Mouse (Mus musculus): Measurements from ENCODE around the gene Ttc12.

The Ttc12 gene

DNA sequence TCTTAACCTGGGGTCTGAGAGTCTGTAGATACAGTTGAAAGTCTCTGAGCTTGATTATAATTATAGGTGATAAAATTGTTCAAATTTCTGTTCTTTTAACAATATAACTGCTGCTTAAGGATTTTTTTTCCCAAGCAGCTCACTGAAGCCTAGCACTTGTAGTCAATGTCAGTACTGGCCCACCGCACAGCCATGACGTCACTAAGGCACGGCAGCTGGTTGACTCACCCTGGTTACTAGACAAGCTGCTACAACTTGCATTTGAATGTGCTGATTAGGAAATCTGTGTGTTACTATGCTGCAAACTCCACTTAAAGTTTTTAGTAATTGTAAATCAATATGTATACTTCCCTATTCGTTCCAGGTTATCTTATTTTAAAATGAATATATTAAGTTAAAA is 4.6 kb upstream of the Ttc12 start:
- DNase-seq (ENCODE audit: low spot score in 2 of 2) = no peak

DNA sequence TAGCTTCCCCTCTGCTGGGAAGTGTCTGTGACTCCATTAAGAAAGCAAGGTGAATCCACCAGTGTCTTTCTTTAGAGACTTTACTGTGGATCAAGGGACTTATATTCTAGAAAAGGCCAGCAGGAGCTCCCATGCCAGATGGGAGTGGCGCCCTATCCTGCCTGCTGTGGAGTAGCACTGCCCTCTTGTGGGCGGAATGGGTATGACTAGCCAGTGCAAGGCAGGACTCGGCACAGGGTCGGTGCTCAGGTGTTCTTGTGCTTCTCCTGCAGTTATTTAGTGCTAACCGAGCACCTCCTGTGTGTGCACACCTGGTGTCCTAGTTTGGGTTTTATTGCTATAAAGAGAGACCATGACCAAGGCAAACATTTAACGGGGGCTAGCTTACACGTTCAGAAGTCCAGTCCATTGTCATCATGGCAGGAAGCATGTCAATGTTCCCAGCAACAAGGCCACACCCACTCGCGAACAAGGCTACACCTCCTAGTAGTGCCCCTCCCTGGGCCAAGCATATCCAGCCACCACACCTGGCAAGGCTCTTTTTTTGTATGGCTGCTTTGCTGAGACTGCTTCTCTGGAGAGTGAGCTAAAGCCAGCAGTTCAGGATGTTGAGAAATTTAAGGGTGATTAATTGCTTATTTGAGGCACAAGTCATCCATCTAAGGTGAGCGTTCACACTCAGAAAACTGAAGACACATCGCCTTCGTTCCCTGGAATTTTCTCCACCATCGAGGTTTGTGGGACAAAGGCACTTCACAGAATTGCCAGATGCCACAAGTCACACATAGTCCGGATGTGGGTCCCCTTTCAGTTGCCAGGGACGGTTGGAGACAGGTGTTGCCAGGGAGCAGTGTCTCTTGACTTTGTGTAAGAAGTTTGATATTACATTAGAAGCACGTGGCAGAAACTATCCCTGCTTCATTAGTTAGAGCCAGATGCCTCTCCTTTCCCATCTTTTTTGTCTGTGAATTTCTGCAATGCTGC is 3.2 kb upstream of the Ttc12 start:
- DNase-seq (ENCODE audit: low spot score in 2 of 2) = peak; percentile 53

DNA sequence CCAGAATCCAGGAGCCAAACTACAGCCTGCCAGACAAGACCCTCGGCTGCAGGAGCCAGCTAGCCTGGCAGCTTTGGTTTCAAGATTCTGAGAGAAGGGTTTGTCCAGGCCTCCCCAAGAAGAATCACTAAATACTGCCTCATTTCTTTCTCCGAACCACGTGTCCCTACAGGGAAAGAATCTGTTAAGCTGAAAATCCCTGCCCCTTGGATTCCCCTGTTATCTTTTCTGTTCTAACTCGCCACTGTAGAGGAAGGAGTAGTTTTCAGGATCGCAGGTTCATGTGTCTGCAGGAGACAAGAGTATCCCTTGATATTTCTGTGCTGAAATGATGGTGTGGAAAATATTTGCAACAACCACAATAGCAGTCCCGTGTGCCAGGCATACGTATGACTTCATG is 2.2 kb upstream of the Ttc12 start:
- no peak for DNase-seq (ENCODE audit: low spot score in 2 of 2)

DNA sequence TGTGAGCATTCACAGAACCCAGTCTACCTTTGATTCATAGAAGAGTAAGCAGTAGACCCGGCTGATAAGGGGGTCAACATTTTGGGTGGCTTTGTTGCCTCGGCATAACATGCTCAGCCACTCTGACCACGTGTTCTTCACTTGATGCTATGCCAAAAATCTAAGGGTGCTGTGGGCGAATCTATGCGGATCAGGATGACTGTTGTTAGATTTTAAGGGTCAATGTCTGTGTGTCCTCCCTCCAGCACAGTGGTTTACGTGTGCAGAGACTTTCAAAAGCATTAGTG is 1.6 kb upstream of the Ttc12 start:
- DNase-seq (ENCODE audit: low spot score in 2 of 2) = no peak

DNA sequence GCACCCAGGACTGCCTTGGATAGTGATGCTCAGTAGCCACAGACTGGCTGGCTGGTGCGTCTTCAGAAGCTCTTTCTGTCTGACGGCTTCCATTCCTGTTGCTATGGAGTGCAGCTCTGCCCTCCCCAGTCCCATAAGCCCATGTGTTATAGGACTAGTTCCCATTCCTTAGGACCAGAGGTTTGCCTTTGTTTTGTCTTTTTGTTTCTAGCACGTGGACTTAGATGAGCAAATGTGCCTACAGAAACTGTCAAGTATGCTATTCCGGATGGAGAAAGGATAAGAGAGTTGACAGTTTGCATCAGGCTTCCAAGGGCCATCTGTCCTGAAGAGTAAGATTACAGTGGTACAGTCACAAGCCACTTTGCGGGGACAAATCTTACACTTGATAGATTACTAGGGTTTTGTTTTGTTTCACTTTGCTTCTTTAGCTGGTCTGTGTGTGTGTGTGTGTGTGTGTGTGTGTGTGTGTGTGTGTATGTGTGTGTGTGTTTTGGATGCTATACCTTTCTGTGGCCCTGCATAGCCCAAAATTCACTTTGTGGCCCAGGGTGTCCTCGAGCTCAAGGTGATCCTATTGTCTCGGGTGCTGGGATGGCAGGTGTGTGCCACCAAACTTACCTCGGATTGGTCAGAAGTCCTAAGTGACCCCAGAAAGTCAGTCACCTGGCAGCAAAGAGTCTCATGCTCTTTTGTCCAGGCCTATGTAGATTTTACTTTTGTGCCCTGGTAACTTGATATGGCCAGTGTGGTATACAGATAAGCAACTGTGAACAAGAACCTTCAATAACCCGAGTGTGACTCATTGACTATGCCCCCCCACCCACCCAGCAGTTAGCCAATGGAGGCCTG is 1.0 kb upstream of the Ttc12 start:
- no peak for DNase-seq (ENCODE audit: low spot score in 2 of 2)

DNA sequence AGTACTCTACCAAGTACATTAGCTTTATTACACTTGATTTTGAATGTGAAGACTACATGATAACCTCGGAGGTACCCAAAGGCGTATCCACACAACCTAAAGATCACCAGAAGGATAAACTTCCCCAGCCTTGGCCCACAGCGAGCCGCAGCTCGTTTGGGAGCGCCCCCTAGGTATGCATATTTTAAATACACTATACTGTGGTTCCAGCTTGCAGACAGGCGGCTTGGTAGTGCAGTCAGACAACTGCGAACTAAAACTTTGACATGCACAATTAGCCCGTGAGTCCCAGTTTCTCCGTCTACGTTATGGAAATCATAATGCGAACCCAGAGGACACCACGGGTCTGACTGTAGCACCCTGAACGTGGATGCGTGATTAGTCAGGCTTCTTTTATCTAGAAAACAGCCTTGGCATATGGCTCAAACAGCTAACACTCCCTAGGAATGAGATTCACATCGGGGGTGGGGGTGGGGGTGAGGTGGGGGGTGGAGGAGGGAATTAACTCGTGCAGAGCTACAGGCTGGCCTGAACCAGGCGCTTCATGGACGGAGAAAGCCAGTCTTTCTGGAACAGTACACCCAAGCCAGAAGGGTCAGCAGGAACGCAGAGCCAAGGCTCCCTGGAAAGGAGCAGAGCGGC is 654 bp downstream of the Ttc12 start:
- no peak for DNase-seq (ENCODE audit: low spot score in 2 of 2)

DNA sequence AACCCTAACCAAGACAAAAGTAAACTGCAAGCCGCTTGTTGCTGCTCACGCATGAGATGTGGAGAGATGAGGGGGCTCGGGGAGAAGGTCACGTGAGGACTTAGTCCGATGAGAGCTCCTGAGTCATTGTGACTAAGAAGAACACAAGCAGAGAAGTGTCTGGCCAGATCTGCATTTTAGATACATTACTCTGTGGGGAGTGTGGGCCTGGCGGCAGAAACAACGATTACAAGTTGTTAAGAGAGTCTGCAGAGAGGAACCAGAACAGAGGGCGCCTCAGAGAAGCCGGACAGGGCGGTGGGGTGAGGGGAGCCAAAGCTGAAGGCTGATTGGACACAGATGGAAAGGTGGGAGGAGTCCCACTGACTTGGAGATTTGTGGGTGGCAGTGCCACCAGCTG is 2.7 kb downstream of the Ttc12 start:
- DNase-seq (ENCODE audit: low spot score in 2 of 2) = no peak

DNA sequence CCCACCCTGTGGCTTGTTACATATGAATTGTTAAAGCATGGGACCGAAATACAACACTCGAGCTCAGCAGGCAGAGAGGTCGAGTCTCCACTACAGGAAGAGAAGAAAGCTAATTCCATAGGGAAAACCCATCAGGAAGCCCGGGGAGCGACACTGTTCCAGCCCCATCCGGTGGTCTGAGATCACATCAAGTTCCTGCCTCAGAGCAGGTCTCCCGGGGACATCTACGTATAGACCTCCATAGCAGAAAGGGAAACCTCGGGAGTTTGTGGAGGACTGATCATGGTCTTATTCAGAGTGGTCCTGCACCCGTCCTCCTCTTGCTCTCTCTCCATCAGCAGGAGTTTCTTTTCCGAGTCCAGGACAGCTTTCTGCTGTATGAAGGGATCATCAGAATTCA is 13.9 kb downstream of the Ttc12 start:
- no peak for DNase-seq (ENCODE audit: low spot score in 2 of 2)

DNA sequence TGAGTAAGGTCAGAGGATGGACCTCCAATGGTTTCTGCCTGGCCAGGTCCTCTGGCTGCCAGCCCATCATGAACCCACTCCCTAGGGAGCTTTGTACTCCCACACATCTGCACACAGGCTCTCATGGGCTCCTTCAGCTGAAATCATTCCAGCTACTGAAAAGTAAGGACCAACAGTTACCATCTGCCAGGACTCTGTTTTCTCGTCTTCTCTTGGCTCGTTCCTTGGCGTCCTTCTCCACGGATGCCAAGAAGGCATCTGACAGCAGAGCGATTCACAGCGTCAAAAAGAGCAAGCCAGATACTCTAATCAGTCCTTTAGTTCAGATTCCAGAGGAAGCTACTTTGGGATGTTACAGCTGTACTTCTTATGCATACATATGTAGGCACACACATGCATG is 15.1 kb downstream of the Ttc12 start:
- DNase-seq (ENCODE audit: low spot score in 2 of 2) = no peak

DNA sequence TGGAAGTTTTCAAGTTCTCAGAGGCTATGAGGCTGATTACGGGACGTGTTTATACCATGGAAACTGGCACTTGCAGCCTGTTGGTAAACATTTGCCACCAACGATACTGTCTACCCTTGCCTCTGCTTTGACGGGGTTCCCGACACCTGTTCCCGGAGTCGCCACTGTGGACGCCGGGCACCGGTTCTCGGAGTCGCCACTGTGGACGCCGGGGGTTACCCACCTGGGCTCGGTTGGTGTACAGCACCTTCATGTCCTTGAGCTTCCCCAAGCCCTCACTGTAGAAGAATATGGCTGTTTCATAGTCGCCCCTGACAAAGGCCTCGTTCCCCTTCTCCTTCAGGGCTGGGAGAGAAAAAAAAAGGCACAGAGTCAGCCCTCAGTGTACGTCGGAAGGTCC is 16.0 kb downstream of the Ttc12 start:
- DNase-seq (ENCODE audit: low spot score in 2 of 2) = no peak

DNA sequence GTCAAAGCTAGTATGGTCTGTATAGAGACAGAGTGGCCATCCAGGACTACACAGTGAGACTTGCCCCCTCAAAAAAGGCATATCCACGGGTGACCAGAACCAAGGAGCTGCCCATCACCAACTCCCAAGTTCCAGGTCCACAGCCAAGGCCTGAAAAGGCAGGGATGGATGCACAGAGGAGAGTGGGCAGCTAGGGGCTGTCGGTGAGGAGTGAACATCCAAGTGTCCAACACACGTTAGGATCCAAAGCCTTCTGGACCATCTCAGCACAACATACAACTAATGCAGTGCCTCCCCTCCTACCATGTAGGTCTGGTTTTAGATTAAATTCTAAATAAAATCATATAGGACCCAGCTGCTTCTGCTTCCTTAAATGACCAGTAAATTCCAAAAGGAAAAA is 29.9 kb downstream of the Ttc12 start:
- no peak for DNase-seq (ENCODE audit: low spot score in 2 of 2)

DNA sequence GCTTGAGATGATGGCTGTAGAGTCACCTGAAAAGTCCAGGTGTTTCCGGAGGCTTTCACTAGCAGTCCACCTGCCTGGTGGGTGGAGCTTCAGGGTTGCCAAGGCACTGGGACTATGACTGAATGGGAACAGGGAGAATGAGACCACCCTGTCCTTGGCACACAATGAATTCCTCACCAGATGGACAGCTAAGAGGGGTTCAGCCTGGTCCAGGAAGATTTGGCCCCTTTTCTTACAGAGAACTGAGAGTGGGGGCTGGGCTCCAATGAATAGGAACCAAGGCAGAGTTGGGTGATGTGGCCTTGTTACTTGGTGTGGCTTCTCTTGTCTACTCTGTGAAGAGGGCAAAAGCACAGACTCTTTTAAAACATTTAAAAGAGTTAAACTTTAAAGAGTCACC is 33.6 kb downstream of the Ttc12 start:
- no peak for DNase-seq (ENCODE audit: low spot score in 2 of 2)

DNA sequence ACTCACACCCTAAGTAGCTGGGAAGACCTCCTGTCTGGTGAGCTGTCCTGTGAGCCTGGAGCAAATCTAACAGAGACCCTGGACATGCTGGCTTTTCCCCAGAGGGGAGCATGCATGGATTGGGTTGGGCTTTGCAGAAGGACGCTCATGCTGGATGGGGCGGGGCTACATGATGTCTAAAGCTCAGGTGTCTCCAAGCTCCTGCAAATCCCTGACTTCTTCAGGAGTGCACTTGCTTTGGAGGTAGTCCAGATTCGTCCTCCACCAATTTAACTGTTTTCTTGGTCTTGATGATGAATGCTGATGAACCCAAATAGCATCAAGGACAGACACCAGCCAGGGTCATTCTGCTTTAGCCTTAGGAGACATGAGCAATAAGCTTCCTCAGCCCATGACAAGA is 35.5 kb downstream of the Ttc12 start:
- no peak for DNase-seq (ENCODE audit: low spot score in 2 of 2)

DNA sequence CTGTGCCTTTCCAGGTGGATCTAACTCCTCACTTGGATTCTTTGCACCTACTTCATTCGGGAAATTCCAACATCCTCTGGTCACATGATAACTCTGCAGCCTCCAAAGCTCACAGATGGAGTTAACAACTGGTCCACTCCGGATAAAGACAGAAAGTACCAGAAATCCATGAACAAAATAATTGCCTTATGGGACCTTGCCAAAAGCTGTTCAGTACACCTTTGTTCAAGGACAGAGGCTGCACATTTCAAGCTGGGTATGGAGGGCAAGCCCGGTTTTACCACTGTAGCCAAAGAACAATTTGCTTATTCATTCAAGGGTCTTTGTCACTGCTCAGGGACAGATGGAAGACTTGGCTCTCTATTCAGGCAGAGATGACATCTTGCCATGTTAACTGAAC is 43.4 kb downstream of the Ttc12 start:
- DNase-seq (ENCODE audit: low spot score in 2 of 2) = no peak

DNA sequence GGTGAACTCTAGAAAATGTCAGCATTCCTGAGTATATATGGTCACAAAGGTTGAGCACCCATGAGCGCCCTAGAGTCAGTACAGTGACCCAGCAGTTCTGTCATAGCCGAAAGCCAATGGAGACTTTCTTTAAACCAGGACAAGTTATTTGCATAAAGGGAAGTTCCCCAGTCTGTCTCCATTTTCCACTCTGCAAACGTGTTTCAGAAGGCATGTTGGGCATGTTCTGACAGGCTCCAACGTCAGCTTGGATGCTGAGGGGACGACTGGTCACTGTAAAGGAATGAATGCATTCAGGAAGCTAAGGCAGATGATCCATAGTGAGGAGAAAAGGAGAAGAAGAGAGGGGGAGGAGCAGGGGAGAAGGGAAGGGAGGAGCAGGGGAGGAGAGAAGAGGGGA is 58.5 kb downstream of the Ttc12 start:
- no peak for DNase-seq (ENCODE audit: low spot score in 2 of 2)

DNA sequence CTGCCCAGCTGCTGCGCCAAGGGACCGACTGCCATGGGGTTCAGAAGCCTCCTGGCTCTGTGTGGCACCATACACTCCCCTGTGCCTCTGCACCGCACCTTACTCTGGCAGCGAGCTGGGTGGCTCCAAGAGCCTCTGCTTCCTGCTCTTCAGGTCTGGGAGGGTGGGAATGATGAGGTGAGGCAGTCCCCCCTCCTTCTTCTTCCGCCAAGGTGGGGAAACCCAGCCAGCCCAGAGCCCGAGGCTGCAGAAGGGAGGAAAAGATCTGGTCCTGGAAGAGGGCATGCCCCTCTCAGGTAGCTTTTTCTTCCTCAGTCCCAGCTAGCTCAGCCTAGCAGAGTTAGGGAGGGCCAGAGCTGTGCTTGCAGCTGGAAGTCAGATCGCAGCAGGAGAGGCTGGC is 59.1 kb downstream of the Ttc12 start, which contains the start of gene Ankk1:
TSS of gene Ankk1 (minus strand) at position 101 of the 400 bp plus-strand sequence.
- DNase-seq (ENCODE audit: low spot score in 2 of 2) = no peak

DNA sequence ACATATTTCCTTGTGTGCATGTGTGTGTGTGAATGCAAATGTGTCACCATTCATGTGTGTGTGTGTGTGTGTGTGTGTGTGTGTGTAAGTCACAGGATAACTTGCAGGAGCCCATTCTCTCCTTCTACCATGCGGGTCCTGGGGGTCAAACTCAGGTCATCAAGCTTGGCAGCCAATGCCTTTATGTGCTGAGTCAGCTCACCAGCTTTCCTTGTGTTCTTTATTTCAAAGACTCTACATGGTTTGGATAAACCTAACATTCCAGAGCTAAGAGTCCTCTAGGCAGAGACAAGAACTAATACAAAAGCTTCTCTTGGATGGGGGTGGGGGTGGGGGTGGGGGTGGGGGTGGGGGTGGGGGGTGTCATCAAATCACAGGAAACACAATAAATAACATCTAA is 60.4 kb downstream of the Ttc12 start:
- no peak for DNase-seq (ENCODE audit: low spot score in 2 of 2)

DNA sequence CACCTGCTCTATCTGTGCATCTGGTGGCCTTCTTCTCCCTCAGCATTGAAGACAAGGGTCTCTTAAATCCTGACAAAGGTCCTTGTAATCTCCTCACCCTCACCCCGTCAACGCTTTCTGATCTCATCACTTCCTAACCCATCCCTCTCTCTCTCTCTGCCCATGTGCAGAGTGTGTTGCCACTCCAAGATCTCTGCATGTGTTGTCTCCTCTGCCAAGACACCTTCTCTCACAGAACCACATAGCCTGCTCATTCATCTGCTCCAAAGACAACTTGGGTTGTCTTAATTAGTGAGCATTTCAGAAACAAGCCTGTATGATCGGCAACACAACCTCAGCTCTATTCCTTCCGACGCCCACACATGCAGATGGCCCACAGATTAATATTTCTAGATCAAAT is 62.2 kb downstream of the Ttc12 start:
- DNase-seq (ENCODE audit: low spot score in 2 of 2) = no peak

DNA sequence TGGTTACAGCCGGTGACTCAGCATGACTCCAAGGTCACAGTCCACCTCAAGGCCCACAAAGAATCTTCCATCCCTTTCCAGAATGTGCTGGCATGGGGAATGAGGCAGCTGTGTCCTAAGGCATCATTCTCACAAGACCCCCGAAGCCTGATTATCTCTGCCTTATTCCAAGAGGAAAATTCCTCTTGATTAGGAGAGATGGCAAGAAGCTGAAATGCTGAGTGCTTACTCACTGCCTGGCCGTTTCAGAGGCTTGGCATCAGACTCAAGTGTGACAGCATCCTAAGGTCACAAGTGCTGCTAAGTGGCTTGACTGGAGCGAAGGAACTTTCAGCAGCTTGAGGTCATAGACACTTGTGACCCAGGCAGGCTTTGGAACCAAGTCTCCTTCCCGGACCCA is 75.4 kb downstream of the Ttc12 start:
- DNase-seq (ENCODE audit: low spot score in 2 of 2) = no peak

DNA sequence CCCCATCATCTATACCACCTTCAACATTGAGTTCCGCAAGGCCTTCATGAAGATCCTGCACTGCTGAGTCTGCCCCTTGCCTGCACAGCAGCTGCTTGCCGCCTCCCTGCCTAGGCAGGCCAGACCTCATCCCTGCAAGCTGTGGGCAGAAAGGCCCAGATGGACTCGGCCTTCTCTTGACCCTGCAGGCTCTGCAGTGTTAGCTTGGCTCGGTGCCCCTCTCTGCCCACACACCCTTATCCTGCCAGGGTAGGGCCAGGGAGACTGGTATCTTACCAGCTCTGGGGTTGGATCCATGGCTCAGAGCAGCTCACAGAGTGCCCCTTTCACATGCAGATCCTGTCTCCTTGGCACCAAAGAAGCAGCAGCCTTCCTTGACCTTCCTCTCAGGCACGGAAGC is 79.0 kb downstream of the Ttc12 start:
- DNase-seq (ENCODE audit: low spot score in 2 of 2) = no peak

DNA sequence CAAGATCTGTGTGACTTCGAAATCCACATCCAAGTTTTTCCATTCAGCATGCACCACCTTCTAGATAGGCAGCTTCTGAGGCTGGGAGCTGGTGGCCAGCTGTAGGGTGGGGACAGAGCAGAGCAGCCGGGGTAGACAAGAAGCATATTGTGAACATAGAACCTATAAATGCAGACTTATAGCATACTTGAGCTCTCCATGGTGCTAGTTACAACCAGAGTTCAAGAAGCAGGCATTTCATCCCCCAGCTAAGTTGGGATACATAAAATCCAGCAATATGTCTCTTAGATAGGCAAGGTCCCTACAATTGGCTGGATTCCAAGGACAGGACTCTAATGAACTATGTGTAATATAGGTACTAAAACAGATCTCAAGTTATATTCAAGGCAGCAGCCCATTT is 82.3 kb downstream of the Ttc12 start:
- no peak for DNase-seq (ENCODE audit: low spot score in 2 of 2)

DNA sequence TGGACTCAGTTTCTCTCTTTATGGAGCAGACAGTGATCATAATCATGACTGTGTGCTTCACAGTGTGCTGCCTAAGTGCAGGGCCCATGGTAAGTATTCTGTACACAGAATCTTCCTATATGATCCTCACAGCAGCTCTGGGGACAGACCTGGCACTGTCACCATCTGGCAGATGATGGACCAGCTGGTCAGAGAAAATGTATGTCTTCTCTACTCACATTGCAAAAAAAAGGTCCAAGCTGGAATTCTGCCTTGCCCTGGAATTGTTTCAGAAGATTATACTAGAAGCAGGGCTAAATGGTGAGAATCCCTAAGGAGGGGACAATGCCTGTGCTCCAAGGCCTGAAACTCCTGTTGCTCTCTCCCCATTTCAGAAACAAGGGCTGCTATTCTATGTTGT is 90.0 kb downstream of the Ttc12 start:
- DNase-seq (ENCODE audit: low spot score in 2 of 2) = no peak

DNA sequence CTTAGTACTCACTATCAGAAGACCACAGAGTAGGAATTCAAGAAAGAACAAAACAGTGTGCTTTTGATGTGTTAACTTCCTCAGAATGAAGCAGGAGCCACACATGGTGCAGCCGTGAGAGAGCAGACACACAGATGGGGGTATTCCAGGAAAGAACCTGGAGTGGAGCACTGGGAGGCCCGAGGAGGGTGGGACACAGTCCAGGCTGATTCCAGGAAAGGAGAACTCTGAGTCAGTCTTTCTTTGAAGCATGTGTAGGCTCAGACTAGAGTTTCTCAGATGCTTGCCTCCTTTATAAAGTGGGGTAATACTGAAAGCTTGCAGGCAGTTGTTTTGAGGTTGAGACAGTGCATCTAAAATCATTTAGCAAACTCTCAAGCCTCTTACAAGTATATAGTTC is 93.8 kb downstream of the Ttc12 start:
- DNase-seq (ENCODE audit: low spot score in 2 of 2) = no peak
